Mouse (Mus musculus) small intestine, adult 2 months (tissue): ENCODE results near the gene Tnfrsf13c.

Source experiments
- CTCF ChIP-seq: fragments of 200-500 bp; IDR thresholded peaks from 2 replicates; pipeline ENCODE4 v1.5.1; 2012; ENCODE audit warnings: low read depth, mild to moderate bottlenecking, control low read depth, inconsistent platforms, low read length, moderate library complexity, mixed read lengths; ENCODE audit not compliant: insufficient replicate concordance, insufficient read length; ENCODE audit errors: extremely low read depth
- POLR2A ChIP-seq: fragments of 200-500 bp; IDR thresholded peaks from 2 replicates; pipeline ENCODE4 v1.6.1; 2012; ENCODE audit warnings: low read depth, mild to moderate bottlenecking, control low read depth, inconsistent platforms, low read length, moderate library complexity

DNA sequence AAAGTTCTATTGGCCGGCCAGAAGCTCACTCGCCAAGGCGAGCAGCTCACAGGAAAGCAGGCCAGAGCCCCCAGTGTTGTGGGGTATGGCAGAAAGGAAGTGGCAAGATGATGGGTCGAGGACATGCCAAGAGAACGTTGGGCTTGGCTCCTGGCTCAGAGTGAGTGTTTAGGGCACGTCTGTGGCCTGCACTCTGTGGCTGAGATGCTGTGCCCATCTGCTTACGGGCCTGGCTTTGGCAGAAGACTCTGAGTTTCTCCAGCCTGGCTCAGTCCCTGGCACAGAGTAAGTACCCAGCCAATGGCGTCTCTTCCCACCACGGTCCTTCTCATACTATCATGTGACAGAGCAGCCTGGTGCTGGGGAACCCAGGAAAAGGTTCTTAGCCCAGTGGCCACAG, 44.6 kb upstream of the Tnfrsf13c start:
- TF ChIP-seq CTCF, result no peak
- no peak for TF ChIP-seq POLR2A
